In genomic region chr6:102725751-102726150, GRCm38 (mm10) we compare ENCODE assay signal across 16 mouse cellular contexts.
"Had no signal": no experiment of that assay in that cellular context is flagged by ENCODE, and none has a peak within 500 bp of the region (broad histone marks: within the 10 kb centered on the region; RNA-seq: fewer than 3 reads in every experiment).

No protein-coding gene starts in this region.

- H3K27ac ChIP-seq: neural tube, embryonic 13.5 days; neural tube, embryonic 15.5 days; stomach, embryonic 15.5 days; stomach, postnatal 0 days had no signal

- H3K27me3 ChIP-seq: neural tube, embryonic 13.5 days; neural tube, embryonic 15.5 days; stomach, embryonic 15.5 days had no signal

- H3K9ac ChIP-seq: neural tube, embryonic 13.5 days; neural tube, embryonic 15.5 days; stomach, embryonic 15.5 days had no signal

- H3K4me3 ChIP-seq: neural tube, embryonic 13.5 days; neural tube, embryonic 15.5 days; stomach, embryonic 15.5 days had no signal

- H3K9me3 ChIP-seq: neural tube, embryonic 13.5 days; neural tube, embryonic 15.5 days; stomach, embryonic 15.5 days had no signal

- H3K4me2 ChIP-seq: neural tube, embryonic 13.5 days; neural tube, embryonic 15.5 days; stomach, embryonic 15.5 days had no signal

- DNase-seq: retina, postnatal 1 day; right cerebral cortex, adult 18-20 months; right cerebral cortex, postnatal 14 days; right cerebral cortex, postnatal 25 days; right cerebral cortex, postnatal 4 days; spleen, adult 18-20 months; thymus, adult 18-20 months; thymus, adult 2 months; thymus, postnatal 14 days; thymus, postnatal 25 days; thymus, postnatal 36 days; thymus, postnatal 4 days had no signal

- H3K36me3 ChIP-seq: neural tube, embryonic 13.5 days; neural tube, embryonic 15.5 days; stomach, embryonic 15.5 days had no signal

- H3K4me1 ChIP-seq: neural tube, embryonic 13.5 days; neural tube, embryonic 15.5 days; stomach, embryonic 15.5 days had no signal
